Mouse (Mus musculus) intestine, embryonic 16.5 days (tissue): ENCODE results near the gene Cdk12. TPM values are rescaled to one million over a fixed set of nuclear protein-coding genes. Genes with fewer than 3 reads are reported as not detected.

Source experiments
- ATAC-seq: fragments of 200-750 bp; cut with Nextera tagmentation; 2 replicates; pipeline ENCODE4 v1.8.0; 2017; ENCODE audit warnings: moderate TSS enrichment, moderate library complexity
- H3K27ac ChIP-seq: fragments of 300-500 bp; sonication (generic); 2 replicates; pipeline ENCODE4 v1.5.1; 2014; ENCODE audit warnings: mild to moderate bottlenecking, low read length
- H3K27me3 ChIP-seq: fragments of 300-500 bp; sonication (generic); replicated peaks from 2 replicates; pipeline ENCODE4 v1.6.1; 2014; ENCODE audit warnings: low read length, control low read depth, mixed read lengths; ENCODE audit not compliant: control insufficient read depth, insufficient read depth
- H3K36me3 ChIP-seq: fragments of 300-500 bp; sonication (generic); 2 replicates; pipeline ENCODE4 v1.6.1; 2014; ENCODE audit warnings: low read length, control low read depth; ENCODE audit not compliant: control insufficient read depth, insufficient read depth
- H3K4me1 ChIP-seq: fragments of 300-500 bp; sonication (generic); 2 replicates; pipeline ENCODE4 v1.6.1; 2014; ENCODE audit warnings: low read length, control low read depth, mixed read lengths; ENCODE audit not compliant: control insufficient read depth, insufficient read depth
- H3K4me2 ChIP-seq: fragments of 300-500 bp; sonication (generic); 2 replicates; pipeline ENCODE4 v1.6.1; 2014; ENCODE audit warnings: low read depth, low read length, control low read depth
- H3K4me3 ChIP-seq: fragments of 300-500 bp; sonication (generic); 2 replicates; pipeline ENCODE4 v1.5.1; 2014; ENCODE audit warnings: mild to moderate bottlenecking, low read length
- H3K9ac ChIP-seq: fragments of 300-500 bp; sonication (generic); 2 replicates; pipeline ENCODE4 v1.6.1; 2014; ENCODE audit warnings: low read depth, low read length
- H3K9me3 ChIP-seq: fragments of 300-500 bp; sonication (generic); 2 replicates; pipeline ENCODE4 v1.6.1; 2016; ENCODE audit warnings: low read length, control low read depth; ENCODE audit not compliant: control insufficient read depth
- WGBS: fragments of 180-500 bp; shearing (Covaris S2); extraction: QIAGEN DNeasy Blood & Tissue Kit; methylation state at CpG from one replicate; pipeline ENCODE4 v1.1.7; 2014; 5-methylcytosine and 5-hydroxymethylcytosine counted together
- polyA plus RNA-seq: library from polyadenylated mRNA; unstranded; fragments of >200 nt; fragmentation: Nextera tagmentation; extraction: Ambion mirVana; gene quantifications from 2 replicates; pipeline ENCODE4 v1.2.1, GENCODE M21; 2015

Gene Cdk12
- polyA plus RNA-seq, 1 experiment from 2014 or later, result 6.2 TPM

DNA sequence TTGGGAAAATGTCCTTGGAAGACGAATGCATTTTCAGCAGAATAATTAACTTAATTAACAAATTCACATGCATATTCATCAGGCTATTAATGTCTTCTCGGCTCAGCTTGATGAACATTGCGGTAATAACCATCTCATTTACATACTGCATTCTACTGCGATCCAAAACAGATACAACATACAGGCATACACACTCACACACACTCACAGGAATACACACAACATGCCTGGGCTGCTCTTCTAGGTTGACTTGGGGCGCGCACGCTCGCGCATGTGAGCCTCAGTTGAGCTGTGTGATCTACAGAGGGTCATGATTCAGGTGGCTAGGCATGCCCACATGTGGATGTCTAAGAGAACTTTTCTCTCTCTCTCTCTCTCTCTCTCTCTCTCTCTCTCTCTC, 80.9 kb downstream of the Cdk12 start:
- Histone ChIP-seq H3K4me1 (peaks cover 6% of the 10 kb centered on the region), H3K9ac (no peak overlapping the region), H3K27ac (no peak overlapping the region), H3K36me3 (peaks cover 2% of the 10 kb centered on the region; the same call in 1 of the 2 replicates), H3K27me3 (no peaks in the 10 kb centered on the region), H3K9me3 (no peaks in the 10 kb centered on the region), H3K4me2 (no peak overlapping the region), H3K4me3 (no peak overlapping the region)
- no peak for ATAC-seq
- 38% methylated on average over 9 of the region's 9 CpGs for WGBS

DNA sequence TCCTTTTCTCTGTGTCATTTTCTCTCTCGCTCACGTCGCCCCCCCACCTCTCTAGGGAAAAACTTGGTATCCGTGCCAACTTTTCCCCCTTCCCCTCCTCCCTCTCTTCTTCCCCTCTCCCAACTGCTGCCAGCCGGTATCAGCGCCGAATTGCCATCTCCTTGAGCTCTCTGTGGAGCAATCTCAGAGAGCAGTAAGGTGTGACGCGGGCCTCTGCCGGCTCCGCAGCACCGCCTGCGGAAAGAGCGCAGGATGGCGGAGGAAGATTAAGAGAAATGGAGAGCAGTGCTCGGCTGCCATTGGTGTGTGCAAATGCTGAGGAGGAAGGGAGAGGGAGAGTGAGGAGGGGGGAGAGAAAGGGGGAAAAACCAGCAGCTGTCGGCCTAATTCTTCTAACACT, 81.4 kb downstream of the Cdk12 start:
- no peak overlapping the region for H3K27ac ChIP-seq
- 5% methylated on average over 17 of the region's 17 CpGs for WGBS
- no peaks in the 10 kb centered on the region for H3K9me3 ChIP-seq
- H3K27me3 ChIP-seq, result no peaks in the 10 kb centered on the region
- H3K36me3 ChIP-seq, result no peaks in the 10 kb centered on the region
- peak overlapping the region; percentile 23; the same call in 1 of the 2 replicates for H3K4me3 ChIP-seq
- peak overlapping the region; percentile 41 for H3K4me2 ChIP-seq
- no peak overlapping the region for H3K9ac ChIP-seq
- peaks cover 6% of the 10 kb centered on the region for H3K4me1 ChIP-seq
- peak; percentile 46; the same call in 1 of the 2 replicates for ATAC-seq

- 57% methylated on average over 2 of the region's 2 CpGs for WGBS
- Histone ChIP-seq H3K4me2 (no peak overlapping the region), H3K9ac (no peak overlapping the region), H3K4me1 (peaks cover 6% of the 10 kb centered on the region), H3K27me3 (no peaks in the 10 kb centered on the region), H3K4me3 (no peak overlapping the region), H3K9me3 (no peaks in the 10 kb centered on the region), H3K27ac (no peak overlapping the region), H3K36me3 (no peaks in the 10 kb centered on the region)
- ATAC-seq, result no peak
Observed at GRCm38 (mm10) chr11:98285368-98285767, 82.5 kb downstream of the Cdk12 start.

GRCm38 (mm10) chr11:98287531-98287930, 84.7 kb downstream of the Cdk12 start:
- ATAC-seq, result no peak
- WGBS, result 42% methylated on average over 5 of the region's 5 CpGs
- H3K27me3 ChIP-seq, result no peaks in the 10 kb centered on the region
- H3K9ac ChIP-seq, result no peak overlapping the region
- H3K4me1 ChIP-seq, result peaks cover 6% of the 10 kb centered on the region
- H3K36me3 ChIP-seq, result no peaks in the 10 kb centered on the region
- H3K9me3 ChIP-seq, result no peaks in the 10 kb centered on the region
- H3K4me3 ChIP-seq, result no peak overlapping the region
- no peak overlapping the region for H3K27ac ChIP-seq
- no peak overlapping the region for H3K4me2 ChIP-seq

- no peaks in the 10 kb centered on the region for H3K36me3 ChIP-seq
- H3K4me2 ChIP-seq, result no peak overlapping the region
- ATAC-seq, result no peak
- no peak overlapping the region for H3K4me3 ChIP-seq
- H3K4me1 ChIP-seq, result peaks cover 6% of the 10 kb centered on the region
- H3K27ac ChIP-seq, result no peak overlapping the region
- 49% methylated on average over 7 of the region's 7 CpGs for WGBS
- no peaks in the 10 kb centered on the region for H3K27me3 ChIP-seq
- no peaks in the 10 kb centered on the region for H3K9me3 ChIP-seq
- no peak overlapping the region for H3K9ac ChIP-seq
Observed at GRCm38 (mm10) chr11:98287961-98288360, 85.1 kb downstream of the Cdk12 start.

DNA sequence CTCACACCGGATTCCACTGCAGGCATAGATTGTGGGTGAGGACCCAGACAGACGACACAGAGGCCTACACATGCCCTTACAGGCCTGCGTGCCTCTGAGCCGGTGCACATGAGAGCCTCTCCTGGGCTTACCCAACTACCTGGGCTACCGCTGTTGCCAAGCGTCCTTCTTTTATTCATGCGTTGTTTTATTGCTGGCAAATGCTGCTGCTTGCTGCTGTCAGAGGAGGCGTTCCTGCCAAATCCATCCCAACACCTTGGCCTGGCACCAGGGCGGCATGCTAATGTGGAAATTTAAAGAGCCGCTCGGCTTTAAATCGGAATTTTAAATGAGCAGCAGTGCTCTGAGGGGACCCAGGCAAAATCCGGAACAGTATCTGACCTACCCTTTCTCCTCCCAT, 87.0 kb downstream of the Cdk12 start:
- Histone ChIP-seq H3K4me1 (peaks cover 5% of the 10 kb centered on the region), H3K4me2 (no peak overlapping the region), H3K9me3 (no peaks in the 10 kb centered on the region), H3K9ac (no peak overlapping the region), H3K27ac (no peak overlapping the region), H3K27me3 (no peaks in the 10 kb centered on the region), H3K4me3 (no peak overlapping the region), H3K36me3 (no peaks in the 10 kb centered on the region)
- WGBS, result 47% methylated on average over 13 of the region's 13 CpGs
- no peak for ATAC-seq

DNA sequence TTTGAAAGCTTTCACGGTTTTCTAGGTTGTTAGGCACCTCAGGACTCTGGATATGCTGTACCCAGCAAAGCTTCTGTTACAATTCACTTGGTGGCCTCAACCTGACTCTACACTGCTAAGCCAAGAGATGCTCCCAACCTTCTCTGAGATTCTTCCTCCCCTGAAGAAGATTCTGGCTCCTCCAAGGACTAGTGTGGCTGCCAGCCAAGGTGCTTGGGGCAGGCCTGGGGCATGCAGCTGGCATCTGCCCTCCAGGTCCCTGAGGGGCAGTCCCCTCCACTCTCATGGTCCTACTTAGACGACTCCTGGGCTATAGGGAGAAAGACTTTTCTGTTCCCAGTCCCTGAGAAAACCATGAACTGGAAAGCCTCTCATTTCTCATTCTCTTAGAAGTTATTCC, 88.0 kb downstream of the Cdk12 start:
- Histone ChIP-seq H3K9me3 (no peaks in the 10 kb centered on the region), H3K27me3 (0 out of 2 replicates have a peak, but pooled peaks cover 4% of the 10 kb centered on the region), H3K9ac (no peak overlapping the region), H3K4me1 (peaks cover 9% of the 10 kb centered on the region), H3K4me3 (no peak overlapping the region), H3K4me2 (no peak overlapping the region), H3K36me3 (no peaks in the 10 kb centered on the region), H3K27ac (no peak overlapping the region)
- no peak for ATAC-seq
- 64% methylated on average over 2 of the region's 2 CpGs for WGBS

GRCm38 (mm10) chr11:98293070-98293469, 90.2 kb downstream of the Cdk12 start:
- H3K36me3 ChIP-seq, result no peaks in the 10 kb centered on the region
- WGBS, result 33% methylated on average over 2 of the region's 2 CpGs
- no peak overlapping the region for H3K4me3 ChIP-seq
- peaks cover 4% of the 10 kb centered on the region; the same call in 1 of the 2 replicates for H3K27me3 ChIP-seq
- H3K4me1 ChIP-seq, result peaks cover 24% of the 10 kb centered on the region
- no peaks in the 10 kb centered on the region for H3K9me3 ChIP-seq
- ATAC-seq, result no peak
- no peak overlapping the region for H3K27ac ChIP-seq
- H3K4me2 ChIP-seq, result no peak overlapping the region
- H3K9ac ChIP-seq, result no peak overlapping the region

GRCm38 (mm10) chr11:98294188-98295012, 91.5 kb downstream of the Cdk12 start:
- Histone ChIP-seq H3K27ac (no peak overlapping the region), H3K36me3 (no peaks in the 10 kb centered on the region), H3K4me1 (peaks cover 31% of the 10 kb centered on the region), H3K9me3 (no peaks in the 10 kb centered on the region), H3K4me3 (peak overlapping the region; percentile 78), H3K4me2 (peak overlapping the region; percentile 99), H3K9ac (peak overlapping the region; percentile 82), H3K27me3 (peaks cover 6% of the 10 kb centered on the region; the same call in 1 of the 2 replicates)
- under 1% methylated on average over 58 of the region's 58 CpGs for WGBS
- peak; percentile 68 for ATAC-seq
